Mouse (Mus musculus): ENCODE measurements around the gene Olfr821.
"Not testable (repeated sequence)": the region's sequence is repeated elsewhere in the genome, so short reads cannot be mapped to it uniquely, and the experiment has no call there.

The Olfr821 gene

DNA sequence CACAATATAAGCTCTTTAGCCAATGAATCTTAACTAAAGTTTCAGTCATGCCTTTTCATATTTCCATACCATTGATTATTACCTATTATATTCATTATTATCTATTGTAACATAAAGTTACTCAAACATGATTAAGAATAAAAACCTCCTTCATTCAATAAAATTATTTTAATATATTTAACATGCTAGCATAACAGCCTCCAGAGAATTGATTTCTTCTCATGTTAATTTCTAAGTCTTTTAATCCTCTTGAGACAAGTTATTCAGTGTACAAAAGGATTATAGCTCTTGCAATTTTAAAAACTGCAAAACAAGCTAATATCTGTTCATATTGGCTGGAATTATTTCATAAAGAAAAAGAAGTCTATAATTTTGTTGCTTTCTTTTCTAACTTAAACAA, at the start of gene Olfr821:
Olfr821 (plus strand) TSS at position 301 of the 400 bp plus-strand sequence.
- DNase-seq: no peak

DNA sequence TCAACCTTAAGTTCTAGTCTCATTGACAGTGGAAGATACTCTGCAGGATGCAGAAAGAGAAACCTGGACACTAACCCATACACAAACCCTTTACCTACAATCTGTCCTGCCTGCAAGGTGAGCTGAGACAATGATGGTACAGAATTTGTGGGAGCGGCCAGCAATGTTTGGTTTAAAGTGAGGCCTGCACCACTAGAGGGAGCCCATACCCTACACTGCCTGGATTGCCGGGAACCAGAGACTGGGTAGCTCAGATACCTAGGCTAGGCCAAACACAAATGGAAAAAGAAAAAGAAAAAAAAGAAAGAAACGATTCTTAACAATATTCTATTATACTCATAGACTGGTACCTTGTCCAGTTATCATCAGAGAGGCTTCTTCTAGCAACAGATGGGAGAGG, 48.3 kb upstream of the Olfr821 start:
- not testable (repeated sequence) for DNase-seq

DNA sequence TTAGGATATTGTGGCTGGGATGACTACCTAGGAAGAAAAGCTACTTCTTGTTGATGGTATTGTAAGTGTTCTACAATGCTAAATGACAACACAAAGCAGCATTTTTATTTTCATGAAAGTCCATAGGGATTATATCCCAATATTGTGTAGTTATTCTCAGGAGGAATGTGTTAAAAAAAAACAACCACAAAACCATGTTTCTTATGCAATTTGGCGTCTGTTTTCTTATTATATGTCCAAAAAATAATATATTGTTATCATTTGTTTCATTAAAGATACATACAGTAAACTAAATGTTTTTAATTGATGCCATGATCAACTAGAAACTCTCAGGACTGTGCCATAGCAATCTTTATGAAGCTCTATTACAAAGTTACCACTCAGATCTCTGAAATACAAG, 45.2 kb upstream of the Olfr821 start, which contains the start of gene Gm10310:
Gm10310 (minus strand) TSS at position 101 of the 400 bp plus-strand sequence.
- not testable (repeated sequence) for DNase-seq

DNA sequence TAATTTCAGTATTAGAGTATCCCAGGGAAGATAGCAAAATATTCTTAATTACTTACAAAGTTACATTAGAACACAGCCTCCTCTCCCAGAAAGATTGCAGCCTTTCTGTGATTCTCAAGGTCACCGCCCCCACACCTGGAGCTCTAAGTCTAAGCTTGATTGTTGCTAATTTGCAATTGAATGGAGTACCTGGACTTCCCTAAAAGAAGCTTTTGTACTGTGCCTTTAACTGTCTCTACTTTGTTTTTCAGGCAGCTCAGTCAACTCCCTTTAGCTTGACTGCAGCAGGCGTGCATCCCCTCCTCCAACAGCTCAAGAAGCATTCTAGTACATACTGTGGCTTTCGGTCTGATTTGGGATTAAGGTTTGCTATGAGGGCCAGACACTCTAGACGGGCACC, 26.0 kb upstream of the Olfr821 start:
- DNase-seq: not testable (repeated sequence)

DNA sequence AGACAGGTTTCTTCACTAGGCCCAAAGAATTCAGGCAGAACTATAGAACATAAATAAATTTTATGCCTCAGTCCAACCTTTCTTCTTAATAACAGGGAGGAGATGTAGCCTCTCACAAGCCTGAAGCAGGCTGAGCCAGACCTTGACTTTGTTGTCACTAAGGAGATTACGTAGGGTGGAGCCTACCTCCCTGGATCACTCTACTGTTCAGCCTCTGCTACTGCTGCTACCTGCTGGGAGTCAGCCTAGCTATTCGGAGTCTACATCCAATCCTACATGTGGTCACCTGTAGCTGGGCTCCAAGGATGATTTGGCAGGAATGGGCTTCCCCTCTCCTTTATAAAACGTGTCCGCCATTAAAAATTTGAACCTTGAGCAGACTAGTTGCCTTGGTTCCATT, 24.8 kb upstream of the Olfr821 start:
- DNase-seq: not testable (repeated sequence)

GRCm38 (mm10) chr10:130012321-130012720, 17.8 kb upstream of the Olfr821 start, which contains the start of gene Olfr820:
Olfr820 (plus strand) TSS chr10:130012621.
- no peak for DNase-seq

DNA sequence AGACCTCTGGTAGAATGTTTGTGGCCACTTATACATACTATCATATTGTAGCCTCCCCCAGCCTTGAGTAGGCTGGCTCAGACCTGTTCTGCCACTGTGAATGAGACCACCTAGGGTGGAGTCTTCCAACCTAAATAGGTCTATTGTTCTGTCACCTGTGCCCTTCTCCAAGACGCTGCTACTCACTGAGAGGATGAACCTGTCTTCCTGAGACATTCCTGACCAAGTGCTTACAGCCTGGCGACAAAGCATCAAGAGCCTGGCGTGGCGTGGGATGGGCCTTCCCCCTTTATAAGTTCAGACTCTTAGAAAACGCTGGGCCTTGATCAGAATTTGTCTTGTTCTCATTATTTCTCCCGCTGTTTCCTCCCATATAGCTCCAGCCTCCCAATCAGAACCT, 6.9 kb downstream of the Olfr821 start:
- DNase-seq: no peak

DNA sequence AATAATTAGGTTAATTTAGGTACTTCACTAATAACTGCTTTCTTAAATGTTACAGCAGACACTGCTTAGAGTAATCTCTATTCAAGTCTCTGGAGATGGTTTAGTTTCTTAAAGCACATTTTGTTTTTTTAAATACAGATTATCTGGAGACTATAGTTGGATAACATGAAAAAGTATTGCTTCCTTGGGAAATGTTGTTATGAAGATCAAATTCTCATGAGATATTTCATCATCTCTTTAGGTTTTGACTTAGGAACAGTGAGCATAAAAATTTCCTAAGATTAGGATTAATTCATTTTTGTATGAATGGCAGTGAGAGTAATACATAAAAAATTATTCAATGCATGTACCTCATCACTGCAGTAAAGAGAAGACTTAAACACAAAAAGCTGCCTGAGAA, 40.8 kb downstream of the Olfr821 start, which contains the start of gene Olfr822:
Olfr822 (plus strand) TSS at position 301 of the 400 bp plus-strand sequence.
- no peak for DNase-seq
